Mouse (Mus musculus) heart, postnatal 25 days (tissue): ENCODE results near the gene Shld2. TPM values are rescaled to one million over a fixed set of nuclear protein-coding genes. Genes with fewer than 3 reads are reported as not detected.

ENCODE experiments used
- DNase-seq: peaks from one replicate; pipeline ENCODE4 v3.0.0; 2022; ENCODE audit warnings: low spot score
- intact Hi-C: fragments of 180-260 bp; cut with DNase I; formaldehyde crosslinking; loops from one replicate; pipeline ENCODE4 v1.15.1; 2025
- total RNA-seq, 2 experiments: library from RNA; stranded (reverse); gene quantifications; 2 replicates each; pipeline ENCODE4 v1.2.3; 2021

Gene Shld2
- total RNA-seq: 1 to 10 TPM; 8.3 to 8.4 TPM

- intact Hi-C loops: loop anchor here (5.0 to 10.0 kb wide), 3 partner anchors 38 to 194 kb away; partner anchors contain the start of gene Bmpr1a
- DNase-seq: peak; percentile 96
Observed at GRCm38 (mm10) chr14:34310234-34310965, at the start of gene Shld2, which contains the start of gene Glud1. Gene Shld2, minus strand, starts transcription at chr14:34310493. Gene Glud1, plus strand, starts transcription at chr14:34310727.

- intact Hi-C loops: loop anchor here (5.0 kb wide), 1 partner anchor 47 kb away; the partner anchor contains the start of genes Glud1 and Shld2
- DNase-seq: no peak
Observed at GRCm38 (mm10) chr14:34359676-34360244, 49.5 kb upstream of the Shld2 start.

- intact Hi-C loops: no loop called here
- DNase-seq: no peak
Observed at GRCm38 (mm10) chr14:34357671-34358455, 47.6 kb upstream of the Shld2 start.

- no peak for DNase-seq
- intact Hi-C loops: no loop called here
Observed at GRCm38 (mm10) chr14:34355301-34355700, 45.0 kb upstream of the Shld2 start, which contains the start of gene Fam25c. Gene Fam25c, minus strand, starts transcription at chr14:34355433.

- intact Hi-C loops: no loop called here
- DNase-seq: no peak
Observed at GRCm38 (mm10) chr14:34354456-34354855, 44.2 kb upstream of the Shld2 start.

GRCm38 (mm10) chr14:34353326-34353725 lies 43.0 kb upstream of the Shld2 start:
- intact Hi-C loops: no loop called here
- DNase-seq: no peak

- no peak for DNase-seq
- intact Hi-C loops: no loop called here
Observed at GRCm38 (mm10) chr14:34352523-34352922, 42.2 kb upstream of the Shld2 start.

GRCm38 (mm10) chr14:34351660-34352059 lies 41.4 kb upstream of the Shld2 start:
- intact Hi-C loops: no loop called here
- DNase-seq: no peak

GRCm38 (mm10) chr14:34349007-34349406 lies 38.7 kb upstream of the Shld2 start:
- intact Hi-C loops: no loop called here
- DNase-seq: no peak

GRCm38 (mm10) chr14:34348301-34348700 lies 38.0 kb upstream of the Shld2 start:
- intact Hi-C loops: no loop called here

GRCm38 (mm10) chr14:34347084-34347483 lies 36.8 kb upstream of the Shld2 start:
- intact Hi-C loops: no loop called here
- no peak for DNase-seq

More at GRCm38 (mm10) chr14:34348301-34348700, 38.0 kb upstream of the Shld2 start:
- no peak for DNase-seq

GRCm38 (mm10) chr14:34345771-34346566 lies 35.7 kb upstream of the Shld2 start:
- intact Hi-C loops: no loop called here
- DNase-seq: no peak

- no peak for DNase-seq
- intact Hi-C loops: no loop called here
Observed at GRCm38 (mm10) chr14:34344361-34344760, 34.1 kb upstream of the Shld2 start.

- no peak for DNase-seq
- intact Hi-C loops: no loop called here
Observed at GRCm38 (mm10) chr14:34343078-34343477, 32.8 kb upstream of the Shld2 start.

GRCm38 (mm10) chr14:34341993-34342392 lies 31.7 kb upstream of the Shld2 start:
- DNase-seq: no peak
- intact Hi-C loops: no loop called here

- intact Hi-C loops: no loop called here
- no peak for DNase-seq
Observed at GRCm38 (mm10) chr14:34339446-34339845, 29.2 kb upstream of the Shld2 start.

- intact Hi-C loops: no loop called here
- no peak for DNase-seq
Observed at GRCm38 (mm10) chr14:34332476-34332875, 22.2 kb upstream of the Shld2 start.

GRCm38 (mm10) chr14:34331886-34332285 lies 21.6 kb upstream of the Shld2 start:
- intact Hi-C loops: no loop called here
- DNase-seq: no peak

- no peak for DNase-seq
- intact Hi-C loops: no loop called here
Observed at GRCm38 (mm10) chr14:34330657-34331158, 20.4 kb upstream of the Shld2 start.

- DNase-seq: no peak
- intact Hi-C loops: no loop called here
Observed at GRCm38 (mm10) chr14:34327618-34328017, 17.3 kb upstream of the Shld2 start.
